Mouse (Mus musculus) embryonic fibroblast, embryonic 13.5 days (primary cell): ENCODE measurements around the gene Stk10. TPM values are rescaled to one million over a fixed set of nuclear protein-coding genes. Genes with fewer than 3 reads are reported as not detected.

Experiments used
- H3K27ac ChIP-seq: 2 replicates; pipeline ENCODE4 v1.5.1; 2012; ENCODE audit warnings: low read length, control low read depth, inconsistent platforms; ENCODE audit not compliant: insufficient read depth
- H3K4me1 ChIP-seq: 2 replicates; pipeline ENCODE4 v1.6.1; 2011; ENCODE audit warnings: low read length; ENCODE audit not compliant: control insufficient read depth, insufficient read depth
- H3K4me3 ChIP-seq: 2 replicates; pipeline ENCODE4 v1.5.1; 2011; ENCODE audit warnings: mild to moderate bottlenecking, control low read depth, low read length; ENCODE audit not compliant: insufficient read depth
- CTCF ChIP-seq: IDR thresholded peaks from 2 replicates; pipeline ENCODE4 v1.5.1; 2011; ENCODE audit warnings: mild to moderate bottlenecking, control low read depth, low read length, moderate library complexity, borderline replicate concordance; ENCODE audit not compliant: insufficient read depth
- POLR2A ChIP-seq: IDR thresholded peaks from 2 replicates; pipeline ENCODE4 v1.6.1; 2011; ENCODE audit warnings: low read depth, mild to moderate bottlenecking, control low read depth, low read length, moderate library complexity
- polyA plus RNA-seq: library from polyadenylated mRNA; stranded (reverse); fragments of >200 nt; gene quantifications from 2 replicates; pipeline ENCODE4 v1.2.4, GENCODE M21; 2011; ENCODE audit warnings: low read depth; ENCODE audit not compliant: missing spikeins, insufficient read length

The Stk10 gene
- polyA plus RNA-seq, 1 experiment = 4.4 TPM

DNA sequence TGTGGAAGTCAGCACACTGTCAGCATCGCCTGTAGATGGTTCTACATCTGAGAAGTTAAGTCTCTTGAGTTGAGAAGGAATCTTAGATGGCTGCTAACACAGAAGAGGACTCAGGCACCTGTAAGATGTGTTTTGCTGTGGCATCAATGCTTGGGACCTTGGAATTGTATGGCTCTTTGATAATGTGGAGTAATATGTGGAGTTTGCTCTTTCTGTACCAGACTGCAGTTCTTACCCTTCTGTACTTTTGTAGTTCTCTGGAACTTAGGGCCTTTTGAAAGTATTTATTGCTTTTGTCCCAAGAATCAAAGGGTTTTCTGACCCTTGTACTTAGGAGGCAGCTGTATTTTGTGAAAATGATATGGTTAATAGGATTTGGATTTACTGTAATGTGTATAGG, 118.6 kb downstream of the Stk10 start:
- H3K4me1 ChIP-seq = peaks cover 12% of the 10 kb centered on the region
- no peak overlapping the region for H3K27ac ChIP-seq
- TF ChIP-seq CTCF = no peak
- no peak for TF ChIP-seq POLR2A
- H3K4me3 ChIP-seq = no peak overlapping the region

DNA sequence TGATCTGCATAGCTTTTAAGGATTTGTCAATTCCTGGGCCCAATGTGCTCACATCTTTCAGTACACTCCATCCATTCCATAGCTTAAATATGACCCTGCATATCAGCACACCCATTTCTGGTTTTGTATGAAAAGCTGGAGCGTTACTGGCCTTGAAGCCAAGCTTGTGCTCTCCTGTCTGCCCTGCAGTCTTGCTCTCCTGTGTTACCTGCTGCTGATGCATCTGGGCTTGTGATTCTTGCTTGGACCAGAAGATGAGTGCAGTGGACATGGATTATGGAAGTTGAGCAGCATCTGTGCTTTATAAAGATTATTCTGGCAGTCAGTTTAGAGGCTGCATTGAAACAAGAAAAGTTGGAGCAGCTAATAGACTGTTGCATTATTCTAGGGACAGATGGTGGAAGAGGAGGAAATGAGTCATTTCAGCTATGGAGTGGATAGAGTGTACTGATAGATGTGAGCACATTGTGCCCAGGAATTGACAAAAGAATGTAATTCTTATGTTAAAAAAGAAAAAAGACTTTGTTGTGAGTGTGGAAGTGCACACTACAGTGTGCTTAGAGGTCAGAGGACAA, 129.1 kb downstream of the Stk10 start:
- Histone ChIP-seq H3K4me3 (no peak overlapping the region), H3K4me1 (peaks cover 9% of the 10 kb centered on the region), H3K27ac (peak overlapping the region; percentile 68)
- TF ChIP-seq CTCF (no peak), POLR2A (no peak)

DNA sequence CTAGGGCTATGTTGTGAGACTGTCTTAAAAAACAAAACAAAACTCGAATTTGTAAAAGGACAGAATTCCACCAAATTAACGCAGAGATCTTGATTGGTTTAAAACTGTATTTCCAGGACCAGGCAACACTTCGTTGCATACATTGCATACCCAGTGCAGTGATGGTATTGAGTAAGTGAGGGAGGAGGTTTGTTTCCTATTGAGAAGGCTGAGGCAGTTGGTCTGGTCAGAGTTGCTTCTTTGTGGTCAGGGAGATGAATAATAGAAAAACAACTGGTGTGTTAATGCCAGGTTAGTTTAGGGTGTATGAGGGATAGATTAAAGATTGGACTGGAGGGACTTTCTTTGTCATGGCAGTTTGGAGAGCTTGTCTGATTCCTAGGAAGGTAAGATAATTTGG, 132.5 kb downstream of the Stk10 start:
- TF ChIP-seq CTCF (no peak), POLR2A (no peak)
- Histone ChIP-seq H3K4me1 (peaks cover 10% of the 10 kb centered on the region), H3K4me3 (no peak overlapping the region), H3K27ac (0 out of 2 replicates have a peak overlapping the region, but pooled peaks have one; percentile 19)

DNA sequence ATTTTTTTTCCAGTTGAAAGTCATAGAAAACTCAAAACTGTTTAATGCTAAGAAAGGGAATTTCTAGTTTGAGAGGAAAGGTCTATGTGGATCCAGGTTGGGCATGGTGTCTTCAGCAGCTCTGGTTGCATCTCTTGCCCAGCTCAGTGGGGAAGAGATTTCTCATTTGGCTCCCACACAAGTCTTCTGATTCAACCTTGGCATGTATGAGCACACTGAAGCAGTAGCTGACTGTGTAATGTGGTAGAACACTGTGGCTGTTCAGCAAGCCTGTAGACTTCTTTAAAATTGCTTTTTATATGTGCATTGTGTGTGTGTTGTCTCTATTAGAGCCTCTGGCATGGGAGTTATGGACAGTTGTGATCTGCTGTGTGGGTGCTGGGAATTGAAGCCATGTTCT, 133.9 kb downstream of the Stk10 start:
- TF ChIP-seq CTCF = no peak
- peaks cover 14% of the 10 kb centered on the region for H3K4me1 ChIP-seq
- no peak overlapping the region for H3K27ac ChIP-seq
- no peak overlapping the region for H3K4me3 ChIP-seq

DNA sequence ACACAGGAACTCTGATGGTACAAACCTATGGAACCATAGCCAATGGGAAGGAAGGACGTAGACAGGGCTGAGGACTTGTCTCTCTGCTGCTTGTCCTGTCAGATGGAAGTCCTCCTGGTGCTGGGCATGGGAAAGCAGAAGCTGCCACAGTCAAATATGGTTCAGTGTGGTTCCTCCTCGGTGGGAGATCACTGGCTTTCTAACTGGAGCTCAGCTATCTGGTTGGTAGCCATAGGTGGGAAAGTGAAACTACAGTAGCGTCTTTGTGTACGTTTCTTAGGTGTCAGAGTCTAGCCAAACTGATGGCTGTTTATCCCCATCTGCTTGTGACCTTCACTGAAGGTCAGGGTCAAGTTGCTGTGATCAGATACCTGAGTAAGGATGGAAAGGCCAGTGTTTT, 138.4 kb downstream of the Stk10 start:
- Histone ChIP-seq H3K4me1 (peaks cover 8% of the 10 kb centered on the region), H3K4me3 (no peak overlapping the region)

More for the DNA sequence above, 138.4 kb downstream of the Stk10 start:
- no peak for TF ChIP-seq CTCF
- TF ChIP-seq POLR2A = no peak
- no peak overlapping the region for H3K27ac ChIP-seq

Other genes starting within 250 kb of the Stk10 start
- gene Hba-a1, start 249.8 kb upstream of the Stk10 start, polyA plus RNA-seq = not detected in 2 replicates
- gene Hbq1b, start 246.3 kb upstream of the Stk10 start, polyA plus RNA-seq = not detected in 2 replicates
- not detected in 2 replicates for gene Hba-a2, start 236.8 kb upstream of the Stk10 start, polyA plus RNA-seq
- gene Hbq1a, start 233.2 kb upstream of the Stk10 start, polyA plus RNA-seq = not detected in 2 replicates
- gene Sh3pxd2b, start 185.5 kb upstream of the Stk10 start, polyA plus RNA-seq = 53.6 and 58.8 TPM in 2 replicates
- gene Ubtd2, start 77.9 kb upstream of the Stk10 start, polyA plus RNA-seq = 37.1 and 47.0 TPM in 2 replicates
- 0.75 TPM in 1 of 2 replicates, not detected in the other for gene Efcab9, start 1.2 kb upstream of the Stk10 start, polyA plus RNA-seq
- 72.6 and 77.9 TPM in 2 replicates for gene Fbxw11, start 109.4 kb downstream of the Stk10 start, polyA plus RNA-seq